Mouse (Mus musculus) heart, embryonic 16.5 days (tissue): ENCODE measurements at regions not wholly inside any gene's neighbourhood (a gene's known extent, or its start where the extent isn't known, plus 50 kb on each side); places are given as distances from the start of the nearest gene placed in this dataset.
A peak's percentile ranks its signal among the peaks of the same experiment; 100 is the strongest.
"Not testable (repeated sequence)": the region's sequence is repeated elsewhere in the genome, so short reads cannot be mapped to it uniquely, and the experiment has no call there.

Experiments
- ATAC-seq: fragments of 200-750 bp; cut with Nextera tagmentation; replicated peaks from 2 replicates; pipeline ENCODE4 v1.8.0; 2017; ENCODE audit warnings: moderate number of reproducible peaks; ENCODE audit not compliant: insufficient read depth, low FRiP score; ENCODE audit errors: extremely low read depth
- H3K27ac ChIP-seq: fragments of 300-500 bp; sonication (generic); 2 replicates; pipeline ENCODE4 v1.5.1; 2014; ENCODE audit warnings: mild to moderate bottlenecking, low read length, control low read depth, moderate library complexity
- H3K27me3 ChIP-seq: fragments of 300-500 bp; sonication (generic); 2 replicates; pipeline ENCODE4 v1.6.1; 2014; ENCODE audit warnings: low read length, mixed read lengths; ENCODE audit not compliant: control insufficient read depth, insufficient read depth
- H3K36me3 ChIP-seq: fragments of 300-500 bp; sonication (generic); 2 replicates; pipeline ENCODE4 v1.6.1; 2014; ENCODE audit not compliant: control insufficient read depth, insufficient read depth
- H3K4me1 ChIP-seq: fragments of 300-500 bp; sonication (generic); 2 replicates; pipeline ENCODE4 v1.6.1; 2014; ENCODE audit warnings: low read length, mixed read lengths; ENCODE audit not compliant: control insufficient read depth, insufficient read depth
- H3K4me2 ChIP-seq: fragments of 300-500 bp; sonication (generic); 2 replicates; pipeline ENCODE4 v1.6.1; 2014; ENCODE audit warnings: low read depth, mild to moderate bottlenecking, control low read depth, low read length
- H3K4me3 ChIP-seq: fragments of 300-500 bp; sonication (generic); 2 replicates; pipeline ENCODE4 v1.5.1; 2014; ENCODE audit warnings: mild to moderate bottlenecking, control low read depth, low read length
- H3K9ac ChIP-seq: fragments of 300-500 bp; sonication (generic); 2 replicates; pipeline ENCODE4 v1.6.1; 2014; ENCODE audit warnings: low read length, control low read depth
- H3K9me3 ChIP-seq: fragments of 300-500 bp; sonication (generic); replicated peaks from 2 replicates; pipeline ENCODE4 v1.6.1; 2016; ENCODE audit warnings: low read length; ENCODE audit not compliant: control insufficient read depth
- WGBS: fragments of 180-500 bp; shearing (Covaris S2); extraction: QIAGEN DNeasy Blood & Tissue Kit; methylation state at CpG from one replicate; pipeline ENCODE4 v1.1.7; 2014; 5-methylcytosine and 5-hydroxymethylcytosine counted together

DNA sequence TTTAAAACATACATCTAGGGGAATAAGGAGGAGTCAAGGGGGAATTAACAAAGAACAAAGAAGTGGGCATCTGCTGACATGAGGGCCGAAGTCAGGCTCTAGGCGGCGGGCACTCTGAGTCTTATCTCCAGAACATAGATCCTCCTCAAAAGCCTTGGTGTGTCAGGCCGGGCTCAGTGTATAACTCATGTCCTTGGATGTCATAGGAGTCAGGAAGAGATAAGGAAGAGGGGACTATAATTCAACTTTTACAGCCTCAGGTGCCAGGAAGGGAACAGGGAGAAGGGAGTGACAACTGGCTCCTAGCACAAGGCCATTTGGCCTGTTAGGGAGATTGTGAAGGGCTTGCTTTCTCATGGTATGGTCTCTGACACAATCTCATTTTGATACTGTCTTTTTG, 185.9 kb upstream of the Ube2e2 start:
- not testable (repeated sequence) for H3K27me3 ChIP-seq, H3K9me3 ChIP-seq, H3K4me1 ChIP-seq, H3K4me2 ChIP-seq, H3K36me3 ChIP-seq, H3K27ac ChIP-seq, H3K9ac ChIP-seq, ATAC-seq, H3K4me3 ChIP-seq
- WGBS = 79% methylated on average over 4 of the region's 4 CpGs

- Histone ChIP-seq H3K36me3 (no peaks in the 10 kb centered on the region), H3K9me3 (no peaks in the 10 kb centered on the region), H3K9ac (peak overlapping the region; percentile 59; the same call in 1 of the 2 replicates), H3K4me2 (peak overlapping the region; percentile 68), H3K4me3 (peak overlapping the region; percentile 41), H3K27ac (no peak overlapping the region), H3K4me1 (peaks cover 4% of the 10 kb centered on the region; the same call in 1 of the 2 replicates), H3K27me3 (no peaks in the 10 kb centered on the region)
- WGBS = 3% methylated on average over 49 of the region's 49 CpGs
- no peak; the same call in 1 of the 2 replicates for ATAC-seq
Measured at GRCm38 (mm10) chr14:19041984-19042760, 148.1 kb upstream of the Ube2e2 start.

DNA sequence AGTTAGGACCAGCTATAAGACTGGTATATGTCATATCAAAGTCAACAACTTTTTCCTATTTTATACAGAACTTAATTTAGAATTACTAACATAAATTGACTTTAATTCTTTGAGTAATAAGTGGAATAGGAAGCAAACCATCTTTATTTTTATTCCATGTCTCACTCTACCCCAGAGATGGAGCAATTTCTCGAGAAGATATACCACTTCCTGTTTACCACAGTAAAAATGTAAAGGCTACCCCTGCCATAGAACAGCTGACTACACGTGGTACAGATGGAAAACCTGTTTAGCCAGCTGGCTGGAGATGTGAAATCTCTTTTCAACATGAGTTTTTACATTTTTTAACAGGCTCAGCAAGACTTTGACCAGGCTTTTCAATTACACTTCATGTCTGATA, 126.0 kb upstream of the Ube2e2 start:
- no peak overlapping the region for H3K4me3 ChIP-seq
- no peaks in the 10 kb centered on the region for H3K4me1 ChIP-seq
- H3K27ac ChIP-seq = no peak overlapping the region
- H3K9me3 ChIP-seq = no peaks in the 10 kb centered on the region
- no peak overlapping the region for H3K4me2 ChIP-seq
- no peaks in the 10 kb centered on the region for H3K36me3 ChIP-seq
- H3K9ac ChIP-seq = no peak overlapping the region
- 34% methylated on average over 2 of the region's 2 CpGs for WGBS
- no peaks in the 10 kb centered on the region for H3K27me3 ChIP-seq
- no peak for ATAC-seq

DNA sequence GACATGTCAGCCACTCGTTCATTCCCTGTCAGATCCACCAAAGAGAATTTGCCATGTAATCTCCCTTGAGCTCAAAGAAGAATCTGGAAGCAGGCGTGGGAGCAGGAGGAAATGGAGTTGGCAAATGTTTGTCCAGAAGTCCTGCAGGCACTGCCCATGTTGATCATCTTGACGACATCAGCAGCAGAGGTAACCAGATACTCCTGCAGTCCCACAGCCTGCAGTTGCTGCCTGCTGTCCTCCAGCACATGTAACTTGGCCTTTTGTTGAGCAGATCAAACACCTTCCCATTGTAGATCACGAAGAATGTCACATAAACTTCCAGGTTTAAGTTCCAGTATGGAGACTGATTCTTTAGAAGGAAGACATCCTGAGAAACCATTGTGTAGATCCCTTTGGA, 121.3 kb upstream of the Ube2e2 start:
- Histone ChIP-seq H3K36me3 (no peaks in the 10 kb centered on the region), H3K27ac (no peak overlapping the region), H3K4me1 (no peaks in the 10 kb centered on the region), H3K9me3 (no peaks in the 10 kb centered on the region), H3K27me3 (no peaks in the 10 kb centered on the region), H3K4me3 (no peak overlapping the region), H3K9ac (no peak overlapping the region), H3K4me2 (no peak overlapping the region)
- 39% methylated on average over 4 of the region's 4 CpGs for WGBS
- ATAC-seq = no peak

DNA sequence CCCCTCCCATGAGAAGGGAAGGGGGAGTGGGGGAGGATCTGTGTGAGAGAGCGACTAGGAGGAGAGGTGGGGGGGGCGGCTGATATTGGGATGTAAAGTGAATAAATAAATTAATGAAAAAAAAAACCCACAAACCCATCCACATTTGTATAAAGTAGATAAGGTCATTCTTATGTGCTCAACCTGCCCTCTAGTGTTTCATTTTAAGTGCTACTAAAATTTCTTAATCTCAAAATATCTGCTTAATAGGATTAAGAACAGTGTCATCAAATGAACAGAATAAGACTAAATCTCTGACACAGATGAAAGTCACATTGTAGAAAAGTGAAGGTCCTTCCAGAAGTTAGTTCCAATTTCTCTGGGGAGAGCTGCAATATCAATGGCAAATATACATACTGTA, 119.5 kb upstream of the Ube2e2 start:
- not testable (repeated sequence) for H3K4me3 ChIP-seq, H3K27me3 ChIP-seq, H3K9me3 ChIP-seq, H3K27ac ChIP-seq, H3K4me2 ChIP-seq, H3K36me3 ChIP-seq, H3K4me1 ChIP-seq, H3K9ac ChIP-seq, ATAC-seq
- WGBS = 88% methylated on average over 2 of the region's 2 CpGs

- H3K27me3 ChIP-seq = no peaks in the 10 kb centered on the region
- no peak overlapping the region for H3K27ac ChIP-seq
- no peak overlapping the region for H3K9ac ChIP-seq
- H3K4me3 ChIP-seq = no peak overlapping the region
- H3K4me2 ChIP-seq = no peak overlapping the region
- H3K4me1 ChIP-seq = no peaks in the 10 kb centered on the region
- WGBS = 84% methylated on average over 3 of the region's 3 CpGs
- no peaks in the 10 kb centered on the region for H3K36me3 ChIP-seq
- ATAC-seq = no peak
- H3K9me3 ChIP-seq = no peaks in the 10 kb centered on the region
Measured at GRCm38 (mm10) chr14:18983901-18984300, 89.8 kb upstream of the Ube2e2 start.

DNA sequence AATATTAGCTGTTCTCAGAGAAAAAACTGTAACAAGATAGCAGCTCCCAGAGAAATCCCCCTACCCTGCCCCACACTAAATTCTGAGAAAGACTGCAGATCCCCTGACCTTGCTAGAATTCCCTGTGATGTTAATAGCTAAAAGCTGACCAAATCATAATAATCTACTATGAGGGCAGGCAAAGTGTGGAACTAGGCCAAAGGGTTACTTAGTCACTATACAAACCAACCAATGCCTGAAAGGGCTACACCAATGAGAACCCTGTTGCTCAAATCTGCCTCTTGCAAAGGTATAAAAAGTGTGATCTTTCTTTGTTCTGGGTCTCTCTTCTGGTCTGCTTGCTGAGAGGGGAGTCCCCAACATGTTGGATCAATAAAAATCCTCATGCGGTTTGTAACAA, 69.8 kb upstream of the Ube2e2 start:
- no peak overlapping the region for H3K27ac ChIP-seq
- no peaks in the 10 kb centered on the region for H3K9me3 ChIP-seq
- H3K4me3 ChIP-seq = no peak overlapping the region
- WGBS = 97% methylated on average over 1 of the region's 1 CpGs
- H3K9ac ChIP-seq = no peak overlapping the region
- no peak overlapping the region for H3K4me2 ChIP-seq
- H3K4me1 ChIP-seq = no peaks in the 10 kb centered on the region
- H3K27me3 ChIP-seq = no peaks in the 10 kb centered on the region
- ATAC-seq = no peak
- no peaks in the 10 kb centered on the region for H3K36me3 ChIP-seq

- 73% methylated on average over 2 of the region's 2 CpGs for WGBS
- Histone ChIP-seq H3K9me3 (no peaks in the 10 kb centered on the region), H3K4me3 (no peak overlapping the region), H3K4me2 (no peak overlapping the region), H3K4me1 (no peaks in the 10 kb centered on the region), H3K27me3 (no peaks in the 10 kb centered on the region), H3K36me3 (no peaks in the 10 kb centered on the region), H3K9ac (no peak overlapping the region), H3K27ac (no peak overlapping the region)
- no peak for ATAC-seq
Measured at GRCm38 (mm10) chr14:18963287-18963686, 69.2 kb upstream of the Ube2e2 start.
